Mouse (Mus musculus) cerebellum, adult 2 months (tissue): ENCODE measurements around the gene Prnd.

Experiments used
- CTCF ChIP-seq: fragments of 200-500 bp; IDR thresholded peaks from 2 replicates; pipeline ENCODE4 v1.5.1; 2011; ENCODE audit warnings: low read depth, mild to moderate bottlenecking, control low read depth, low read length, moderate library complexity, borderline replicate concordance; ENCODE audit not compliant: insufficient read depth
- POLR2A ChIP-seq: fragments of 200-500 bp; IDR thresholded peaks from 2 replicates; pipeline ENCODE4 v1.6.1; 2011; ENCODE audit warnings: low read length, control low read depth, borderline replicate concordance; ENCODE audit not compliant: insufficient read depth

- TF ChIP-seq CTCF, result no peak
- TF ChIP-seq POLR2A, result no peak
These were observed 44.3 kb downstream of the Prnd start for GRCm38 (mm10) chr2:131994971-131995370.
